Mouse (Mus musculus) midbrain, embryonic 14.5 days (tissue): Measurements from ENCODE around the gene Ccr2. TPM values are rescaled to one million over a fixed set of nuclear protein-coding genes. Genes with fewer than 3 reads are reported as not detected.
"Not testable (repeated sequence)": the region's sequence is repeated elsewhere in the genome, so short reads cannot be mapped to it uniquely, and the experiment has no call there.

ENCODE experiments used
- ATAC-seq: fragments of 200-750 bp; cut with Nextera tagmentation; 2 replicates; pipeline ENCODE4 v1.8.0; 2017; ENCODE audit warnings: moderate number of reproducible peaks, moderate library complexity; ENCODE audit not compliant: low FRiP score, low TSS enrichment
- DNase-seq: peaks from one replicate; pipeline ENCODE4 v3.0.0-alpha.2; 2015
- H3K27ac ChIP-seq: fragments of 300-500 bp; sonication (generic); replicated peaks from 2 replicates; pipeline ENCODE4 v1.5.1; 2014; ENCODE audit warnings: mild to moderate bottlenecking, low read depth, low read length, moderate library complexity
- H3K27me3 ChIP-seq: fragments of 300-500 bp; sonication (generic); 2 replicates; pipeline ENCODE4 v1.6.1; 2014; ENCODE audit warnings: low read length, control low read depth, mixed read lengths; ENCODE audit not compliant: control insufficient read depth, insufficient read depth
- H3K36me3 ChIP-seq: fragments of 300-500 bp; sonication (generic); 2 replicates; pipeline ENCODE4 v1.6.1; 2014; ENCODE audit warnings: low read length, control low read depth; ENCODE audit not compliant: control insufficient read depth, insufficient read depth
- H3K4me1 ChIP-seq: fragments of 300-500 bp; sonication (generic); 2 replicates; pipeline ENCODE4 v1.6.1; 2014; ENCODE audit warnings: mild to moderate bottlenecking, antibody characterized with exemption, low read length, control low read depth; ENCODE audit not compliant: control insufficient read depth, insufficient read depth
- H3K4me2 ChIP-seq: fragments of 300-500 bp; sonication (generic); 2 replicates; pipeline ENCODE4 v1.6.1; 2014; ENCODE audit warnings: mild to moderate bottlenecking, low read length, moderate library complexity
- H3K4me3 ChIP-seq: fragments of 300-500 bp; sonication (generic); replicated peaks from 2 replicates; pipeline ENCODE4 v1.5.1; 2014; ENCODE audit warnings: low read depth, low read length
- H3K9ac ChIP-seq: fragments of 300-500 bp; sonication (generic); replicated peaks from 2 replicates; pipeline ENCODE4 v1.6.1; 2014; ENCODE audit warnings: mild to moderate bottlenecking, low read length, moderate library complexity
- H3K9me3 ChIP-seq: fragments of 300-500 bp; sonication (generic); 2 replicates; pipeline ENCODE4 v1.6.1; 2016; ENCODE audit warnings: low read length, control low read depth, mixed read lengths; ENCODE audit not compliant: control insufficient read depth
- WGBS: fragments of 180-500 bp; shearing (Covaris S2); extraction: QIAGEN DNeasy Blood & Tissue Kit; methylation state at CpG from one replicate; pipeline ENCODE4 v1.1.7; 2014; 5-methylcytosine and 5-hydroxymethylcytosine counted together
- polyA plus RNA-seq: library from polyadenylated mRNA; unstranded; fragments of >200 nt; fragmentation: Nextera tagmentation; extraction: Ambion mirVana; gene quantifications from 2 replicates; pipeline ENCODE4 v1.2.1, GENCODE M21; 2014

Ccr2 gene
- polyA plus RNA-seq, 1 experiment from 2014 or later = 0.54 TPM

DNA sequence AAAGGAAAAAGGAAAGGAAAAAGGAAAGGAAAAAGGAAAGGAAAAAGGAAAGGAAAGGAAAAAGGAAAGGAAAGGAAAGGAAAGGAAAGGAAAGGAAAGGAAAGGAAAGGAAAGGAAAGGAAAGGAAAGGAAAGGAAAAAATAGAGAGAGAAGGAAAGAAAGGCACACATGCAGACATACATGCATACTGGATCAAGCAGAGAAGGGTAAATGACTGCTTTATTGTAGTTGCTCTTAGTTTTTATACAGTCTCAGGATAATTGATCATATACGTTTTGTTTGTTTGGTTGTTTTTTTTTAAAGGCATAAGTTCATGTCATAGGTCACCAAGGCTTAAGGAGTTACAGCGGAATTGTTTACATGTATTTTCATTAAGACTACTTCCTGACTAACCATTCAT is 31.1 kb downstream of the Ccr2 start:
- 86% methylated on average over 2 of the region's 2 CpGs for WGBS
- not testable (repeated sequence) for DNase-seq, H3K4me3 ChIP-seq, H3K27me3 ChIP-seq, H3K36me3 ChIP-seq, H3K9ac ChIP-seq, H3K9me3 ChIP-seq, H3K4me2 ChIP-seq, ATAC-seq, H3K4me1 ChIP-seq, H3K27ac ChIP-seq

GRCm38 (mm10) chr9:124134919-124135318 is 33.2 kb downstream of the Ccr2 start:
- DNase-seq, H3K9me3 ChIP-seq, H3K4me3 ChIP-seq, H3K36me3 ChIP-seq, H3K27me3 ChIP-seq, H3K9ac ChIP-seq, H3K27ac ChIP-seq, H3K4me1 ChIP-seq, H3K4me2 ChIP-seq, ATAC-seq: not testable (repeated sequence)
- 98% methylated on average over 1 of the region's 1 CpGs for whole genome bisulfite sequencing

DNA sequence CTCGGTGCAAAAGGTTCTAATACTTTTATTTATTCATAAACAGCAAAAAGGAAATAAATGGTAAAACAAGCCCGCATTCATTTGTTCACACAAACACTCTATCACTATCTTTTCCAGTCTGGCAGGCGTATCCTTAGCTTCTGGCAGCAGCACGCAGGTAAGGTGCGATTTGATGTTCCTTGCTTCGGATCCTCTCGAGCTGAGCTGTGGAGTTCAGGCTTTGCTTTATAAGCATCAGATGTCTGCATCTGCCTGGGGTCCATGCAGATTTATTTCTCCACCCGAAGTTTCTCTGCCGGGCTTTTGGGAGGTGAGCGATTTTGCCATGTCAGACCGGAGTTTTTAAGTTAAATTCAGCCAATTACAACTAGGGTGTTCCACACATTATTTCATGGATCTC is 35.9 kb downstream of the Ccr2 start:
- no peak overlapping the region for H3K4me2 ChIP-seq
- H3K36me3 ChIP-seq = no peaks in the 10 kb centered on the region
- no peaks in the 10 kb centered on the region for H3K9me3 ChIP-seq
- DNase-seq (no peak), ATAC-seq (no peak)
- no peak overlapping the region for H3K27ac ChIP-seq
- no peaks in the 10 kb centered on the region for H3K27me3 ChIP-seq
- 86% methylated on average over 11 of the region's 11 CpGs for WGBS
- H3K4me3 ChIP-seq = no peak overlapping the region
- no peak overlapping the region for H3K9ac ChIP-seq
- H3K4me1 ChIP-seq = no peaks in the 10 kb centered on the region

DNA sequence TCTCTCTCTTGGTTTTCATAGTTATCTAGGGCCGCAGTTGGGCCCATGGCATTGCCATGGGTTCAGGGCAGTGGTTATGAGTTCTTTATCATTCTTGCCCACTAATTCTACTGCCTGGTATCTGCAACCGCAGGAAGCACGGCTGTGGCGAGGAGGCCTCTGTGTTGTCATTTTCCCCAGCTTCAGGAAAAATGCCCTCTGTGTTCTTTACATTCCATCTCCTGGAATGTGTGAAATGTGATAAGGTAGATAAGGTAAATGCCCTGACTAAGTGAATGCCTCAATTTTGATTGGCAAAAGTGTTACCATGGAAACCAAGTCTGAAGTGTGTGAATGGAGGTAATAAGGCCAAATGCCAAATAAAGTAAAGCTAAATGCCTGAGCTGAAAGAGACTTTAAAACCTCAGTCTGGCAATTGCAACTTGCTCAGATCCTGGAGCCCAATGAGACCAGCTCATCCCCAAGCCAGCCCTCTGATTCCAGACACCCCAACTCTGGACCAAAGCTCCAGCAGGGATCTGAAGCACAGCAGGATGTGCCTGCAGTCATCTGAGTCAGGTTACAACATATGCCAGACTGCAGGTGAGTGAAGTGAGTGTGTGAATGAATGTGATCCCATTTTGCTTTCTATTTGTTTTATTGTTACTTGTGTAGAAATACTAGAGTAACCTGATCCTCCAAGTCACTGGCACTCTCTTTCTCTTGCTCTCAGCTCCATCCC is 36.5 kb downstream of the Ccr2 start:
- no peak for ATAC-seq
- no peaks in the 10 kb centered on the region for H3K9me3 ChIP-seq
- no peaks in the 10 kb centered on the region for H3K36me3 ChIP-seq
- H3K4me2 ChIP-seq = no peak overlapping the region
- no peak overlapping the region for H3K4me3 ChIP-seq
- WGBS = 60% methylated on average over 4 of the region's 4 CpGs
- DNase-seq = no peak
- no peaks in the 10 kb centered on the region for H3K4me1 ChIP-seq
- no peak overlapping the region for H3K27ac ChIP-seq
- no peak overlapping the region for H3K9ac ChIP-seq
- H3K27me3 ChIP-seq = no peaks in the 10 kb centered on the region

GRCm38 (mm10) chr9:124143678-124144077 is 41.9 kb downstream of the Ccr2 start:
- Histone ChIP-seq H3K4me3 (no peak overlapping the region), H3K4me1 (no peaks in the 10 kb centered on the region), H3K9ac (no peak overlapping the region), H3K36me3 (no peaks in the 10 kb centered on the region), H3K27me3 (no peaks in the 10 kb centered on the region), H3K4me2 (no peak overlapping the region), H3K9me3 (no peaks in the 10 kb centered on the region), H3K27ac (no peak overlapping the region)
- WGBS = 87% methylated on average over 1 of the region's 1 CpGs
- no peak for DNase-seq
- ATAC-seq = no peak

DNA sequence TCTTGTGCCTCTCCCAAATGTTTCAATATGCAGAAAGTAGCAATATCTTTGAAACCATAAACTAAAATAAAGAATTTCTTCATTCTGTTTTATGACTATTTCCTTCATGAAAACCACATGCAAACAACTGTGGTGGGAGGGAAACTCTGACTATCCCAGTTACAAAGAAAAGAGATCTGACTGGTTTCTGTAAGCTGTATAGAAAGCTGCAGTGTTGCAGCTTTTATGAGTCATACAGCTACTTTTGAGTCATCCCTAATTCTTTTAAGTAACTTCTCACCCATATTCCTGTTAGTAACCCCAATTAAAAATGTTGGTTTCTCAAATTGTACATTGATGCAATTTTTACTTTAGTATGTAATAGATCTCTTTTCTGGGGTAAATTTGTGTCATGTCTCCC is 44.6 kb downstream of the Ccr2 start:
- no peak overlapping the region for H3K4me3 ChIP-seq
- no peak overlapping the region for H3K4me2 ChIP-seq
- H3K27me3 ChIP-seq = no peaks in the 10 kb centered on the region
- H3K9ac ChIP-seq = no peak overlapping the region
- no peaks in the 10 kb centered on the region for H3K9me3 ChIP-seq
- no peaks in the 10 kb centered on the region for H3K4me1 ChIP-seq
- no peak for DNase-seq
- no peak for ATAC-seq
- no peaks in the 10 kb centered on the region for H3K36me3 ChIP-seq
- no peak overlapping the region for H3K27ac ChIP-seq

Other genes with a start within 250 kb of the Ccr2 start
- 0.04 TPM in 1 of 2 replicates, not detected in the other for gene Xcr1, start 239.9 kb upstream of the Ccr2 start, polyA plus RNA-seq
- 1.7 TPM in 1 of 2 replicates, not detected in the other for gene Ccr1, start 133.3 kb upstream of the Ccr2 start, polyA plus RNA-seq
- not detected in 2 replicates for gene Ccr1l1, start 123.5 kb upstream of the Ccr2 start, polyA plus RNA-seq
- not detected in 2 replicates for gene Ccr3, start 80.0 kb upstream of the Ccr2 start, polyA plus RNA-seq
- gene Ccr5, start 19.6 kb downstream of the Ccr2 start, polyA plus RNA-seq = 0.39 and 1.3 TPM in 2 replicates
- gene 2010315B03Rik, start 210.7 kb downstream of the Ccr2 start, polyA plus RNA-seq = 9.5 and 10.8 TPM in 2 replicates